Mouse (Mus musculus) ovary, postnatal 36 days (tissue): ENCODE results near the gene Usp2.

ENCODE experiments used
- DNase-seq: peaks from one replicate; pipeline ENCODE4 v3.0.0; 2022; ENCODE audit warnings: low spot score, mixed read lengths

Usp2 gene

DNA sequence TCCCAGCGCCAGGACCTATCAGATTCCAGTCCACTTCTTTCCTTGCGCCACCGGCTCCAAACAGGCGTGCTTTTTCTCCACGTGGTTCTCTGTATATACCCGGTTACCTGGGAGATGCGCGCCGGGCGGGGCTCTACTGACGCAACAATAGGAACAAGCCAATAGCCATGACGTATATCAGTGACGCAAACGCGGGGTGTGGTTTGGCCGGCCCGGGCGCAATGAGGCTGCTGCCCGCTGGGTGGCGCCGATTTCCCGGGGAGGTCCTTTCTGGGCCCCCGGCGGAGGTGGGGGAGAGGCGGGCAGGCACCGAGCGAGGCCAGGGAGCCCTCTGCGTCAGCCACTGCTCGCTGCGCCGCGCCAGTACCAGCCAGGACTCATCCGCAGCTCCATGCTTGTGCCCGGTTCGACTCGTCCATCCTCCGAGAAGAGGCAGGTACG lies at the start of gene Usp2:
TSS of gene Usp2 (plus strand) at position 237 of the 441 bp plus-strand sequence.
- DNase-seq, result peak; percentile 100

- DNase-seq, result no peak
Observed at GRCm38 (mm10) chr9:44017846-44018245, 49.0 kb upstream of the Usp2 start.

DNA sequence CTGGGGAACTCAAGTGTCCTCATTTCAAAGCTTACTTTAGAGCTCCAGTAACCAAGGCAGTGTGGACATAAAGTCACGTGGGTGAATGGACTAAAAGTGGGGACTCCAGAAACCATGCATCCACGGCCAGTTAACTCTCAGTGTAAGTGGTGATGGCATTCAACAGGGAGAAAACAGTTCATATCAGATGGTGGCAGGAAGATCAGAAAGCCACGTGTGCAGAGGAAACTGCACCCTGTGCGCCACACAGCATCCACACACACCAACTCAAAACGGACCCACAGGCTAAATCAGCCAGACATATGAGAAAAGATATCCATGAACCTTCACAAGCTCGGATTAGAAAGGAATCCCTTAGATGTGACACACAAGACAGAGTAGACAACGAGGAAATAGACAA lies 46.8 kb upstream of the Usp2 start:
- no peak for DNase-seq

- no peak for DNase-seq
Observed at GRCm38 (mm10) chr9:44022100-44022847, 44.5 kb upstream of the Usp2 start.

GRCm38 (mm10) chr9:44024096-44024495 lies 42.7 kb upstream of the Usp2 start:
- DNase-seq, result no peak

GRCm38 (mm10) chr9:44029580-44030236 lies 37.1 kb upstream of the Usp2 start:
- DNase-seq, result no peak

GRCm38 (mm10) chr9:44030646-44031045 lies 36.2 kb upstream of the Usp2 start:
- no peak for DNase-seq

DNA sequence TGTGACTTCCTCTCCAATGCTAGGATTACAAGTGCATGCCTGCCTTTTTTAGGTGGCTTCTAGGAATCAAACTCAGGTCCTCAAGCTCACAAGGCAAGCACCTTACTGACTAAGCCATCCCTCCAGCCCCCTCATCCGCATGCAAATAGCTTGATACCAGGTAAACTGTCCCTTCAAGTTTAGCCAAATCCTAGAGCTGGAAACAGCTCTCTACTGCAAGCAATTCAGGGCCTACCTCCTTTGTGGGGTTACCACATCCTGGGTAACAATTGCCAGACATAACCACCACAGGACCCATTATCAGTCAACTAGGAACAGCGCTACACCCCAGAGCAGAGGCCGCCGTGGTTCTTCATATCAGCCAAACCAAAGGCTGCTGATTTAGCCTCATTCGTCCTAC lies 35.7 kb upstream of the Usp2 start:
- DNase-seq, result no peak

- no peak for DNase-seq
Observed at GRCm38 (mm10) chr9:44031946-44032345, 34.9 kb upstream of the Usp2 start.

- DNase-seq, result no peak
Observed at GRCm38 (mm10) chr9:44033317-44033716, 33.5 kb upstream of the Usp2 start.

GRCm38 (mm10) chr9:44033957-44034727 lies 32.7 kb upstream of the Usp2 start:
- DNase-seq, result no peak

- DNase-seq, result no peak
Observed at GRCm38 (mm10) chr9:44037106-44037505, 29.7 kb upstream of the Usp2 start.

- no peak for DNase-seq
Observed at GRCm38 (mm10) chr9:44041511-44042395, 25.1 kb upstream of the Usp2 start.

GRCm38 (mm10) chr9:44042396-44042680 lies 24.5 kb upstream of the Usp2 start:
- DNase-seq, result no peak

- DNase-seq, result no peak
Observed at GRCm38 (mm10) chr9:44042836-44043707, 23.7 kb upstream of the Usp2 start, which contains the start of gene Thy1. Gene Thy1 (plus strand): TSS chr9:44043384.

- DNase-seq, result no peak
Observed at GRCm38 (mm10) chr9:44043708-44044425, 23.0 kb upstream of the Usp2 start.

GRCm38 (mm10) chr9:44044426-44045157 lies 22.2 kb upstream of the Usp2 start:
- no peak for DNase-seq

DNA sequence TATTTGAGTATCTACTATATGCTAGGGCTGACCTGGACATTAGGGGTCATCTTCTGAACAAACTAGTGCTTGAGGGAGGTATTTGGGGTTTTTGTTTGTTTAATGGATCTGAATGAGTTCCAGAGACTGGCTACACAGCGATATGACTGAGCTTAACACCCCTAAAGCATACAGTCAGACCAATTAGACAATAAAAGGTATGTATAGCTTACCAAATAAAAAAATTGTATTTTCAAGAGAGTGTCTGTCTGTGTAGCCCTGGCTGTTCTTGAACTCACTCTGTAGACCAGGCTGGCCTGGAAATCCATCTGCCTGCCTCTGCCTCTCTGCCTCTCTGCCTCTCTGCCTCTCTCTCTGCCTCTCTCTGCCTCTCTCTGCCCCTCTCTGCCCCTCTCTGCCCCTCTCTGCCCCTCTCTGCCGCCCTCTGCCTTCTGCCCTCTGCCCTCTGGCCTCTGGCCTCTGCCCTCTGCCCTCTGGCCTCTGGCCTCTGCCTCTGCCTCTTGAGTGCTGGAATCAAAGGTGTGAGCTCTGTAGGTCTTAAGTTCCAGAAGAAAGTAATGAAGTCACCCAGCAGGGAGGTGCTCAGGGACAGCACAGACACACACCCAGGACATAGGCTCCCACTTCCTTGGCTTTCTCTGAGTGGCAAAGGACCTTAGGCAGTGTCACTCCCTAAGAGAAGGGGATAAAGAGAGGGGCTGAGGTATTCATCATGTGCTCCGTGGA lies 21.5 kb upstream of the Usp2 start:
- no peak for DNase-seq

GRCm38 (mm10) chr9:44045884-44046272 lies 20.9 kb upstream of the Usp2 start:
- no peak for DNase-seq
